Mouse (Mus musculus): ENCODE results near the gene Brd7. TPM values are rescaled to one million over a fixed set of nuclear protein-coding genes. Genes with fewer than 3 reads are reported as not detected.

Gene Brd7
- polyA plus RNA-seq, 1 experiment = 151 TPM

- Histone ChIP-seq H3K4me1 (ENCODE audit: control insufficient read depth, insufficient read depth, low read length) (no peaks in the 10 kb centered on the region; the same call in 1 of the 2 replicates), H3K27ac (ENCODE audit: control insufficient read depth, insufficient read depth, low read depth, low read length, poor library complexity) (peak overlapping the region; percentile 26), H3K4me3 (replicated peaks; ENCODE audit: control insufficient read depth, low read depth, low read length) (peak overlapping the region; percentile 100)
- WGBS = 5% methylated on average over 11 of the region's 11 CpGs
- TF ChIP-seq POLR2A (IDR thresholded peaks at IDR 0.05; ENCODE audit: borderline replicate concordance, control insufficient read depth, low read depth, low read length) (no peak), CTCF (IDR thresholded peaks at IDR 0.05; ENCODE audit: control insufficient read depth, insufficient read depth, low read length) (no peak)
Observed at GRCm38 (mm10) chr8:88362446-88363150, 604 bp upstream of the Brd7 start.

GRCm38 (mm10) chr8:88361044-88361707 lies 818 bp downstream of the Brd7 start:
- H3K4me3 ChIP-seq (replicated peaks; ENCODE audit: control insufficient read depth, low read depth, low read length) = peak overlapping the region; percentile 100
- 1% methylated on average over 31 of the region's 31 CpGs for WGBS
- TF ChIP-seq CTCF (IDR thresholded peaks at IDR 0.05; ENCODE audit: control insufficient read depth, insufficient read depth, low read length) (no peak), POLR2A (IDR thresholded peaks at IDR 0.05; ENCODE audit: borderline replicate concordance, control insufficient read depth, low read depth, low read length) (no peak)
- H3K4me1 ChIP-seq (ENCODE audit: control insufficient read depth, insufficient read depth, low read length) = no peaks in the 10 kb centered on the region; the same call in 1 of the 2 replicates
- peak overlapping the region; percentile 98 for H3K27ac ChIP-seq (ENCODE audit: control insufficient read depth, insufficient read depth, low read depth, low read length, poor library complexity)

- TF ChIP-seq POLR2A (IDR thresholded peaks at IDR 0.05; ENCODE audit: borderline replicate concordance, control insufficient read depth, low read depth, low read length) (no peak), CTCF (IDR thresholded peaks at IDR 0.05; ENCODE audit: control insufficient read depth, insufficient read depth, low read length) (no peak)
- Histone ChIP-seq H3K4me1 (ENCODE audit: control insufficient read depth, insufficient read depth, low read length) (no peaks in the 10 kb centered on the region; the same call in 1 of the 2 replicates), H3K4me3 (replicated peaks; ENCODE audit: control insufficient read depth, low read depth, low read length) (no peak overlapping the region), H3K27ac (ENCODE audit: control insufficient read depth, insufficient read depth, low read depth, low read length, poor library complexity) (no peak overlapping the region)
- 87% methylated on average over 2 of the region's 2 CpGs for WGBS
Observed at GRCm38 (mm10) chr8:88359959-88360358, 2.0 kb downstream of the Brd7 start.

DNA sequence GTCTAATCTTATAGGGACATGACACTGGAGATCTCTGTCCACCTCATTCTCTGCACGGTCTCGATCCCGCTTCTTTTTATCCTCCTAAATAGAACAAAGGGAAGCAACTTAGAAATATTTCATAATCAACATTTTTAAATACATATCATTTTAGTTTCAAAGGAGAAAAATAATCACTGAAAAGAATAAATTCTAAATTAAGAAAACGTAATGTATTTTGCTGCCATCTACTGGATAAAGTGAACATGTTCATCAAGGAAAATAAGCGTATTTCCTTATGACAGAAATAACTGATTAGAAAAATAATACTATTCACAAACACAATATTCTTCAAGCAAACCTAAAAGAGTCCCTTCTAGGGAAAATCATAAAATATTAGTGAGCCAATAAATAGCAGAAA lies 4.0 kb downstream of the Brd7 start:
- TF ChIP-seq CTCF (IDR thresholded peaks at IDR 0.05; ENCODE audit: control insufficient read depth, insufficient read depth, low read length) (no peak), POLR2A (IDR thresholded peaks at IDR 0.05; ENCODE audit: borderline replicate concordance, control insufficient read depth, low read depth, low read length) (no peak)
- 74% methylated on average over 5 of the region's 5 CpGs for WGBS
- H3K4me1 ChIP-seq (ENCODE audit: control insufficient read depth, insufficient read depth, low read length) = no peaks in the 10 kb centered on the region; the same call in 1 of the 2 replicates
- H3K27ac ChIP-seq (ENCODE audit: control insufficient read depth, insufficient read depth, low read depth, low read length, poor library complexity) = no peak overlapping the region
- H3K4me3 ChIP-seq (replicated peaks; ENCODE audit: control insufficient read depth, low read depth, low read length) = no peak overlapping the region

DNA sequence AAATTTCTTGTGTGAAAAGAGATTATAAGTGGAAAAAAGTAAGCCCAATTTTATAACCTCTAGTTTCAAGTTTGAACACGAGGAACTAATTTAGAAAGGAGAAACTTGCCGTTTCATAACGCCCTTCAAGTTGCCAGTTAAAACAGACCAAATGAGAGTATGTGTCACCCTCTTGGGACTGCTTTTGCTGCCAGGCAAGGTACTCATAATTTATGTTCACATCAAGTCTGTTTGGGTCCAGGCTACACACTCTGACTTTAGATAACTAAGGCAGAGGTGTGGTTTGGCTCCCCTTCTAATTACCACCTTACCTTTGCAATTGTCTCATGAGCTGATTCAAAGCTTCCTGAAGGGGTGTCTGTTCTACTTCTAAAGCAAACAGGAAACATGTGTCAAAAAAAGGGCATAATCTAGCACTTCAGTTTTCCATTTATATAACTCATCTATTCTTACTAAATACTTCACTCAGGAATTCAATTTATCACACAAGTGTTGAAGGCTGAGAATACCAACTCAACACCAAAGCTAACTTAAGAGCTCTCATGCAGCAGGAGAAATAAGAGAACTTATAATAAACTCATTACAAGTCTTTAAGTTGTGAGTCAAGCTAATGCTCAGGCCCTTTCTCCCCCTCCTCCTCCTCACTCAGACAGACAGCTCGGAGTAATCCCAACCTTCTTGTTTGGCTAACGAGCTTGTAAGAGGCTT lies 4.6 kb downstream of the Brd7 start:
- no peak overlapping the region for H3K4me3 ChIP-seq (replicated peaks; ENCODE audit: control insufficient read depth, low read depth, low read length)
- 68% methylated on average over 5 of the region's 5 CpGs for WGBS
- no peak overlapping the region for H3K27ac ChIP-seq (ENCODE audit: control insufficient read depth, insufficient read depth, low read depth, low read length, poor library complexity)
- TF ChIP-seq CTCF (IDR thresholded peaks at IDR 0.05; ENCODE audit: control insufficient read depth, insufficient read depth, low read length) (no peak), POLR2A (IDR thresholded peaks at IDR 0.05; ENCODE audit: borderline replicate concordance, control insufficient read depth, low read depth, low read length) (no peak)
- no peaks in the 10 kb centered on the region; the same call in 1 of the 2 replicates for H3K4me1 ChIP-seq (ENCODE audit: control insufficient read depth, insufficient read depth, low read length)

DNA sequence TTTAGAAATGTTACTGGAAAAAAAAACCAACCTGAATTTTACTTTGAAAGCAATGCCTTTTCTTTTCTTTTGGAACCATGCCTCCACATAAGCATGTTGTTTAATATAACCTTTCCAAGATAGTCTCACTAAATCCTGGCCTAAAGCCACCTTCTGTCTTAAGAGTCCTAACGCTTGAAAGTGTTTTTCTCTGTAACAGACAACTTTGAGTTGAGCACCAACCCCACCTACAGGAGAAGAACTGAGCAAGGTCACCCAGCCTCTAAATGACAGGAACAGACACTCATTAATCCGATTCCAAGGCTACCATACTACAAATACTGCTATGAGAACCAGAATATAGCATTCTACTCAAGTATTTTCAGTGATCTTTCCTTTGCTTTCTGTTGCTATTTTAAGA lies 12.9 kb downstream of the Brd7 start:
- TF ChIP-seq CTCF (IDR thresholded peaks at IDR 0.05; ENCODE audit: control insufficient read depth, insufficient read depth, low read length) (no peak), POLR2A (IDR thresholded peaks at IDR 0.05; ENCODE audit: borderline replicate concordance, control insufficient read depth, low read depth, low read length) (no peak)
- Histone ChIP-seq H3K4me3 (replicated peaks; ENCODE audit: control insufficient read depth, low read depth, low read length) (no peak overlapping the region), H3K4me1 (ENCODE audit: control insufficient read depth, insufficient read depth, low read length) (no peaks in the 10 kb centered on the region), H3K27ac (ENCODE audit: control insufficient read depth, insufficient read depth, low read depth, low read length, poor library complexity) (no peak overlapping the region)
- WGBS = 74% methylated on average over 2 of the region's 2 CpGs

GRCm38 (mm10) chr8:88342026-88342425 lies 20.0 kb downstream of the Brd7 start:
- Histone ChIP-seq H3K4me1 (ENCODE audit: control insufficient read depth, insufficient read depth, low read length) (no peaks in the 10 kb centered on the region), H3K27ac (ENCODE audit: control insufficient read depth, insufficient read depth, low read depth, low read length, poor library complexity) (no peak overlapping the region), H3K4me3 (replicated peaks; ENCODE audit: control insufficient read depth, low read depth, low read length) (no peak overlapping the region)
- TF ChIP-seq POLR2A (IDR thresholded peaks at IDR 0.05; ENCODE audit: borderline replicate concordance, control insufficient read depth, low read depth, low read length) = no peak
- TF ChIP-seq CTCF (IDR thresholded peaks at IDR 0.05; ENCODE audit: control insufficient read depth, insufficient read depth, low read length) = no peak
- WGBS = 50% methylated on average over 4 of the region's 4 CpGs
